Mouse (Mus musculus): ENCODE measurements at regions not wholly inside any gene's neighbourhood (a gene's known extent, or its start where the extent isn't known, plus 50 kb on each side); places are given as distances from the start of the nearest gene placed in this dataset.

GRCm38 (mm10) chr4:27096245-27096644 is 749.6 kb upstream of the Manea start:
- H3K4me1 ChIP-seq (ENCODE audit: control insufficient read depth in 2 of 2, insufficient read depth in 2 of 2, low read length in 2 of 2, poor library complexity in 1 of 2): no peaks in the 10 kb centered on the region
- no peak overlapping the region for H3K4me3 ChIP-seq (ENCODE audit: insufficient read depth in 1 of 2, low read depth in 1 of 2, low read length in 2 of 2, poor library complexity in 1 of 2, severe bottlenecking in 1 of 2)
- TF ChIP-seq ZC3H11A (IDR thresholded peaks at IDR 0.05; ENCODE audit: borderline replicate concordance, low read depth, low read length): no peak
- no peak for TF ChIP-seq MAFK (IDR thresholded peaks at IDR 0.05; ENCODE audit: insufficient read depth, low read depth, low read length)
- no peak for TF ChIP-seq ZNF384 (IDR thresholded peaks at IDR 0.05; ENCODE audit: low read depth, low read length)
- no peak for TF ChIP-seq CHD2 (IDR thresholded peaks at IDR 0.05; ENCODE audit: low read depth, low read length)
- TF ChIP-seq HCFC1 (IDR thresholded peaks at IDR 0.05; ENCODE audit: borderline replicate concordance, insufficient read depth, low read length): no peak
- H3K36me3 ChIP-seq (ENCODE audit: control insufficient read depth, insufficient read depth, low read length, poor library complexity, severe bottlenecking): no peaks in the 10 kb centered on the region; the same call in 1 of the 2 replicates
- DNase-seq (ENCODE audit: low read depth, low spot score): no peak
- no peaks in the 10 kb centered on the region for H3K9me3 ChIP-seq (ENCODE audit: control insufficient read depth, insufficient read depth, low read depth, low read length)
- no peak overlapping the region for H3K27ac ChIP-seq (ENCODE audit: insufficient read depth, low read depth, low read length, poor library complexity, severe bottlenecking)
- H3K9ac ChIP-seq (ENCODE audit: insufficient read depth, low read depth, low read length, poor library complexity, severe bottlenecking): no peak overlapping the region
- in situ Hi-C loops (cut with MboI; ENCODE audit: low sequenced_read_pairs in 2 of 2, unreplicated experiment in 2 of 2): no loop called here

DNA sequence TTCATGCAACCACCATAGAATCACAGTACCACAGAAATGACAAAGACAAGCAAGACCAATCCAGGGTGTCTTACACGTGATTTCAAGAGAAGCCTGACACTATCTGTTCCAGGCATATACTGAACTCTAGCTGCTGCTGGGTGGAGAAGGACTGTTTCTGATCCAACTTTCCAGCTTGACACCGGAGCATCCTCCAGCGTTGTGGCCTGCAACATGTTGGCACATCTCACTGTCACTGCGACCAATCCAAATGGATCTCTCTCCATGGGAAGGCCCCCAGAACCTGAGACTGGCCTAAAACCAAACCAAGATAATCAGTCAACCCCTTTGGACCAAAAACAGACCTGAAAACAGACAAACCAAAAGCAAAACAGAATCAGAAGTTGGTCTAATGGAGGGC is 703.3 kb upstream of the Manea start:
- in situ Hi-C loops (cut with MboI; ENCODE audit: low sequenced_read_pairs in 2 of 2, unreplicated experiment in 2 of 2): no loop called here
- TF ChIP-seq HCFC1 (IDR thresholded peaks at IDR 0.05; ENCODE audit: borderline replicate concordance, insufficient read depth, low read length) (no peak), ZC3H11A (IDR thresholded peaks at IDR 0.05; ENCODE audit: borderline replicate concordance, low read depth, low read length) (no peak), ZNF384 (IDR thresholded peaks at IDR 0.05; ENCODE audit: low read depth, low read length) (no peak), MAFK (IDR thresholded peaks at IDR 0.05; ENCODE audit: insufficient read depth, low read depth, low read length) (no peak), CHD2 (IDR thresholded peaks at IDR 0.05; ENCODE audit: low read depth, low read length) (no peak)

DNA sequence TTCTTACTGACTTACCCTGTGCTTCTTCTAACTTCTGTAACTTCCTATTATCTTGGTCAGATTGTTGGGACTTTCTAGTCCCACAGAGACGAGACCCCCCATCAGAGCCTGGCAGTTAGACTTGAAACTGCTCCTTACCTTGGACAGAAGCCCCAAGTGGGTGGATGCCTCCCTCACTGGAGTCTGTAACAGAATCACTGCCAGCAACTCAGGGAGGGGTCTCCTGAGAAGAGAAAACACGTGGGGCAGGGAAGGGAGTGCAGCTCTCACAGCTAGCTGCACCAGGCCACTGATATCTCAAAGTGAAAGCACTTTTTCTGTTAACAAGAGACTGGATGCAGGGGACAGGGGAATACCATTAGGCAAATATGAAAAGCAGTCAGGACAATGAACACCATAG is 702.5 kb upstream of the Manea start:
- TF ChIP-seq MAFK (IDR thresholded peaks at IDR 0.05; ENCODE audit: insufficient read depth, low read depth, low read length) (no peak), HCFC1 (IDR thresholded peaks at IDR 0.05; ENCODE audit: borderline replicate concordance, insufficient read depth, low read length) (no peak), ZNF384 (IDR thresholded peaks at IDR 0.05; ENCODE audit: low read depth, low read length) (no peak), CHD2 (IDR thresholded peaks at IDR 0.05; ENCODE audit: low read depth, low read length) (no peak), ZC3H11A (IDR thresholded peaks at IDR 0.05; ENCODE audit: borderline replicate concordance, low read depth, low read length) (no peak)
- H3K4me1 ChIP-seq (ENCODE audit: control insufficient read depth in 2 of 2, insufficient read depth in 2 of 2, low read length in 2 of 2, poor library complexity in 1 of 2): no peaks in the 10 kb centered on the region
- DNase-seq (ENCODE audit: low read depth, low spot score): no peak
- H3K27ac ChIP-seq (ENCODE audit: insufficient read depth, low read depth, low read length, poor library complexity, severe bottlenecking): no peak overlapping the region
- H3K9ac ChIP-seq (ENCODE audit: insufficient read depth, low read depth, low read length, poor library complexity, severe bottlenecking): no peak overlapping the region
- H3K4me3 ChIP-seq (ENCODE audit: insufficient read depth in 1 of 2, low read depth in 1 of 2, low read length in 2 of 2, poor library complexity in 1 of 2, severe bottlenecking in 1 of 2): no peak overlapping the region
- H3K36me3 ChIP-seq (ENCODE audit: control insufficient read depth, insufficient read depth, low read length, poor library complexity, severe bottlenecking): no peaks in the 10 kb centered on the region
- in situ Hi-C loops (cut with MboI; ENCODE audit: low sequenced_read_pairs in 2 of 2, unreplicated experiment in 2 of 2): no loop called here
- no peaks in the 10 kb centered on the region for H3K9me3 ChIP-seq (ENCODE audit: control insufficient read depth, insufficient read depth, low read depth, low read length)

More for the DNA sequence above, 703.3 kb upstream of the Manea start:
- Histone ChIP-seq H3K9me3 (ENCODE audit: control insufficient read depth, insufficient read depth, low read depth, low read length) (no peaks in the 10 kb centered on the region), H3K9ac (ENCODE audit: insufficient read depth, low read depth, low read length, poor library complexity, severe bottlenecking) (no peak overlapping the region), H3K27ac (ENCODE audit: insufficient read depth, low read depth, low read length, poor library complexity, severe bottlenecking) (no peak overlapping the region), H3K36me3 (ENCODE audit: control insufficient read depth, insufficient read depth, low read length, poor library complexity, severe bottlenecking) (no peaks in the 10 kb centered on the region), H3K4me1 (ENCODE audit: control insufficient read depth in 2 of 2, insufficient read depth in 2 of 2, low read length in 2 of 2, poor library complexity in 1 of 2) (no peaks in the 10 kb centered on the region), H3K4me3 (ENCODE audit: insufficient read depth in 1 of 2, low read depth in 1 of 2, low read length in 2 of 2, poor library complexity in 1 of 2, severe bottlenecking in 1 of 2) (no peak overlapping the region)
- no peak for DNase-seq (ENCODE audit: low read depth, low spot score)

All from ES-E14 (cell line).